27 mouse cellular contexts compared by ENCODE assay signal in the genomic region with DNA sequence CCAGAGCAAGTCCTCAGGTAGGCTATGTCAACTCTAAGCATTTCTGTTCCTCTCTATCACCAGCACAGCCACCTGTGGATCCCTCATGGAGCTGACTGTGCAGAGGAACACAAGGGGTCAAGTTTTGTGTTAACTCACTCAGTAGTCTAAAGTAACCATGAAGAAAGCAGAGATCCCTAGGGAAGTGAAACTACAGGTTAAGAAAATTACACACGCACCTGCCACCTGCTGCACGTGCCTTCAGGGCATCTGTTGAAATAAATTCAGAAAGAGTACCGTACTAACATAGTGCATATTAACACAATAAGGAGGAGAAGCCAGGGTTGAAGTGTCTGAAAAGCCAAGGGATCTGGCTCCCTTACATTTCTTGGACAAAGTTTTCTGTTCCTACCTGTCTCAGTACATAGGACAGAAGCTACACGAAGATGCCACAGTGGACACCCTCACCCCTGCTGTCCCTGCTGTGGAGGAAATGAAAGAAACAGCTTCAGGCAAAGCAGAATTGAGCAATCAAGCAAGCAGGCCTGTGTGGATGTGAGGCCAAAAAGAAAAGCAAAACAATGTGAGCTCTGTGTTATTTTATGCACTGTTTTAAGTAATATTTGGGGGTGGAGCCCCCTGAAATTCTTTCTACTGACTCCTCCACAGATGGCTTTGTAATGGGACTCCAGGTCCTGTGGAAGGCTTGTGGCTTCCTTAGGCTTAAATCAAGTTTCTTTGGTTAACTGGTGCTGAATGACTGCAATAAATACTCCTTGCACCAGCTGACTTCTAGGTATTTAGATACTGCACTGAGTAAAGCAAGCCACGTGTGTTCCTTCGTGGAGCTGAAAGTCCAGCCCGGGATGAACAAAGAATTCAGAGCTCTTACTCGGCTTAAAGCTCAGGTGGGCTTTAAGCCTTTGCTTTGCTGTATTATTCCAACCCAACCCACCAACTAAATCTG.
A peak's percentile ranks its signal among the peaks of the same experiment; 100 is the strongest.
DNase-seq lines count a peak whose midpoint lies in the region; ATAC-seq and TF ChIP-seq lines count a peak whose summit lies in the region.
"Had no signal": no experiment of that assay in that cellular context is flagged by ENCODE, and none has a peak within 500 bp of the region (broad histone marks: within the 10 kb centered on the region; RNA-seq: fewer than 3 reads in every experiment).

No protein-coding gene starts in this region.

- intact Hi-C loops in gastrocnemius, adult 2 months (cut with DNase I): no loop called here

- H3K27ac ChIP-seq in forebrain, embryonic 10.5 days: 0 out of 2 replicates have a peak overlapping the region, but pooled peaks have one; percentile 11
- no peak overlapping the region for H3K27ac ChIP-seq in forebrain, embryonic 11.5 days (ENCODE audit: low read depth, low read length)
- no peak overlapping the region for H3K27ac ChIP-seq in embryonic facial prominence, embryonic 15.5 days (replicated peaks)
- no peak overlapping the region for H3K27ac ChIP-seq in gastrocnemius, adult 2 months
- H3K27ac ChIP-seq: embryonic facial prominence, embryonic 12.5 days; forebrain, embryonic 13.5 days; heart, embryonic 13.5 days; hindbrain, embryonic 14.5 days; layer of hippocampus, adult 2 months; liver, embryonic 15.5 days; midbrain, embryonic 12.5 days; neural tube, embryonic 13.5 days had no signal

- peaks cover 28% of the 10 kb centered on the region for H3K4me1 ChIP-seq in forebrain, embryonic 10.5 days
- no peaks in the 10 kb centered on the region for H3K4me1 ChIP-seq in forebrain, embryonic 11.5 days (replicated peaks; ENCODE audit: control insufficient read depth, insufficient read depth, low read length)
- H3K4me1 ChIP-seq in embryonic facial prominence, embryonic 15.5 days: no peaks in the 10 kb centered on the region; the same call in 1 of the 2 replicates
- H3K4me1 ChIP-seq: embryonic facial prominence, embryonic 12.5 days; heart, embryonic 13.5 days; liver, embryonic 15.5 days had no signal

- H3K27me3 ChIP-seq in forebrain, embryonic 10.5 days (ENCODE audit: poor library complexity, severe bottlenecking): peaks cover 25% of the 10 kb centered on the region
- no peaks in the 10 kb centered on the region; the same call in 1 of the 2 replicates for H3K27me3 ChIP-seq in forebrain, embryonic 11.5 days (ENCODE audit: control insufficient read depth, insufficient read depth, low read length)
- H3K27me3 ChIP-seq in embryonic facial prominence, embryonic 15.5 days: peaks cover 3% of the 10 kb centered on the region; the same call in 1 of the 2 replicates
- H3K27me3 ChIP-seq: embryonic facial prominence, embryonic 12.5 days; liver, embryonic 15.5 days had no signal

- no peak for DNase-seq in forebrain, embryonic 10.5 days (ENCODE audit: extremely low spot score, low spot score)
- no peak for DNase-seq in forebrain, embryonic 11.5 days (ENCODE audit: low spot score)
- DNase-seq in 3T3-L1 (ENCODE audit: low read depth, low spot score): peak; percentile 25
- DNase-seq in cerebellum, postnatal 4 days (ENCODE audit: low spot score in 2 of 2): no peak
- no peak for DNase-seq in gastrocnemius, adult 2 months
- DNase-seq: adrenal gland, adult 8-10 months; cerebellum, adult 8-10 months; cerebellum, postnatal 25 days; heart, postnatal 10 days; kidney, adult 9 months; kidney, postnatal 36 days; lung, embryonic 14.5 days; lung, postnatal 14 days; thymus, postnatal 4 days had no signal

- no peak overlapping the region for H3K9ac ChIP-seq in forebrain, embryonic 11.5 days (ENCODE audit: low read length)
- no peak overlapping the region for H3K9ac ChIP-seq in embryonic facial prominence, embryonic 15.5 days
- H3K9ac ChIP-seq: embryonic facial prominence, embryonic 12.5 days; forebrain, embryonic 13.5 days; heart, embryonic 13.5 days; hindbrain, embryonic 14.5 days; liver, embryonic 15.5 days; lung, embryonic 14.5 days; midbrain, embryonic 12.5 days; neural tube, embryonic 13.5 days had no signal

- no peaks in the 10 kb centered on the region for H3K9me3 ChIP-seq in forebrain, embryonic 10.5 days
- no peaks in the 10 kb centered on the region for H3K9me3 ChIP-seq in forebrain, embryonic 11.5 days (ENCODE audit: control insufficient read depth, low read length)
- H3K9me3 ChIP-seq in embryonic facial prominence, embryonic 15.5 days (replicated peaks): no peaks in the 10 kb centered on the region
- H3K9me3 ChIP-seq: embryonic facial prominence, embryonic 12.5 days; forebrain, embryonic 13.5 days; heart, embryonic 13.5 days; liver, embryonic 15.5 days; midbrain, embryonic 12.5 days; neural tube, embryonic 13.5 days had no signal

- H3K4me2 ChIP-seq in forebrain, embryonic 11.5 days (ENCODE audit: low read depth, low read length, severe bottlenecking): no peak overlapping the region
- H3K4me2 ChIP-seq in embryonic facial prominence, embryonic 15.5 days (replicated peaks): no peak overlapping the region
- H3K4me2 ChIP-seq: embryonic facial prominence, embryonic 12.5 days; forebrain, embryonic 13.5 days; heart, embryonic 13.5 days; hindbrain, embryonic 14.5 days; liver, embryonic 15.5 days; lung, embryonic 14.5 days; midbrain, embryonic 12.5 days; neural tube, embryonic 13.5 days had no signal

- H3K4me3 ChIP-seq in forebrain, embryonic 10.5 days: no peak overlapping the region
- H3K4me3 ChIP-seq in forebrain, embryonic 11.5 days (ENCODE audit: low read depth, low read length): no peak overlapping the region
- no peak overlapping the region for H3K4me3 ChIP-seq in embryonic facial prominence, embryonic 15.5 days (replicated peaks)
- no peak overlapping the region for H3K4me3 ChIP-seq in gastrocnemius, adult 2 months
- H3K4me3 ChIP-seq: embryonic facial prominence, embryonic 12.5 days; erythroblast, embryonic 14.5 days; forebrain, embryonic 13.5 days; heart, embryonic 13.5 days; layer of hippocampus, adult 2 months; liver, embryonic 15.5 days; midbrain, embryonic 12.5 days; neural tube, embryonic 13.5 days had no signal

- no peak for ATAC-seq in forebrain, embryonic 11.5 days (replicated peaks; ENCODE audit: low FRiP score)
- ATAC-seq in embryonic facial prominence, embryonic 15.5 days (ENCODE audit: insufficient number of reproducible peaks, low FRiP score, low TSS enrichment, low read depth): peak; percentile 60; the same call in 1 of the 2 replicates
- ATAC-seq in megakaryocyte, adult 5-6 weeks (ENCODE audit: poor library complexity, severe bottlenecking): peak; percentile 45
- ATAC-seq: activated CD4-positive, CD25-positive, alpha-beta regulatory T cell, adult 4 months; CD4-positive, CD25-positive, alpha-beta regulatory T cell, adult 4 months; forebrain, embryonic 13.5 days had no signal

- H3K36me3 ChIP-seq in forebrain, embryonic 10.5 days (replicated peaks): no peaks in the 10 kb centered on the region
- H3K36me3 ChIP-seq in forebrain, embryonic 11.5 days (ENCODE audit: control insufficient read depth, insufficient read depth, low read length): no peaks in the 10 kb centered on the region
- no peaks in the 10 kb centered on the region for H3K36me3 ChIP-seq in embryonic facial prominence, embryonic 15.5 days
- H3K36me3 ChIP-seq: embryonic facial prominence, embryonic 12.5 days; heart, embryonic 13.5 days; liver, embryonic 15.5 days; midbrain, embryonic 12.5 days; neural tube, embryonic 13.5 days had no signal

- 82% methylated on average over 8 of the region's 8 CpGs for whole genome bisulfite sequencing in forebrain, embryonic 10.5 days
- WGBS in forebrain, embryonic 11.5 days: 82% methylated on average over 8 of the region's 8 CpGs
- 41% methylated on average over 8 of the region's 8 CpGs for WGBS in embryonic facial prominence, embryonic 15.5 days

- TF ChIP-seq CTCF in gastrocnemius, adult 2 months (IDR thresholded peaks at IDR 0.05): no peak
